Mouse (Mus musculus) forebrain, embryonic 12.5 days (tissue): ENCODE results near the gene Wwc1. TPM values are rescaled to one million over a fixed set of nuclear protein-coding genes. Genes with fewer than 3 reads are reported as not detected.

Experiments
- ATAC-seq: fragments of 200-750 bp; cut with Nextera tagmentation; 2 replicates; pipeline ENCODE4 v1.8.0; 2017; ENCODE audit warnings: moderate TSS enrichment; ENCODE audit not compliant: low FRiP score
- H3K27ac ChIP-seq: fragments of 300-500 bp; sonication (generic); 2 replicates; pipeline ENCODE4 v1.5.1; 2016; ENCODE audit warnings: mild to moderate bottlenecking
- H3K27me3 ChIP-seq: fragments of 300-500 bp; sonication (generic); 2 replicates; pipeline ENCODE4 v1.6.1; 2016; ENCODE audit warnings: mild to moderate bottlenecking
- H3K36me3 ChIP-seq: fragments of 300-500 bp; sonication (generic); replicated peaks from 2 replicates; pipeline ENCODE4 v1.6.1; 2016; ENCODE audit warnings: mild to moderate bottlenecking
- H3K4me1 ChIP-seq: fragments of 300-500 bp; sonication (generic); 2 replicates; pipeline ENCODE4 v1.6.1; 2016
- H3K4me2 ChIP-seq: fragments of 300-500 bp; sonication (generic); 2 replicates; pipeline ENCODE4 v1.6.1; 2016; ENCODE audit warnings: mild to moderate bottlenecking, moderate library complexity
- H3K4me3 ChIP-seq: fragments of 300-500 bp; sonication (generic); replicated peaks from 2 replicates; pipeline ENCODE4 v1.5.1; 2016; ENCODE audit warnings: mild to moderate bottlenecking
- H3K9ac ChIP-seq: fragments of 300-500 bp; sonication (generic); 2 replicates; pipeline ENCODE4 v1.6.1; 2016; ENCODE audit warnings: mild to moderate bottlenecking
- H3K9me3 ChIP-seq: fragments of 300-500 bp; sonication (generic); 2 replicates; pipeline ENCODE4 v1.6.1; 2016
- WGBS: fragments of 180-500 bp; shearing (Covaris S2); methylation state at CpG from one replicate; pipeline ENCODE4 v1.1.7; 2016; 5-methylcytosine and 5-hydroxymethylcytosine counted together
- polyA plus RNA-seq: library from polyadenylated mRNA; unstranded; fragments of >200 nt; fragmentation: Nextera tagmentation; extraction: Ambion mirVana; gene quantifications from 2 replicates; pipeline ENCODE4 v1.2.1, GENCODE M21; 2016

Gene Wwc1
- polyA plus RNA-seq, 1 experiment from 2014 or later = 10.3 TPM

DNA sequence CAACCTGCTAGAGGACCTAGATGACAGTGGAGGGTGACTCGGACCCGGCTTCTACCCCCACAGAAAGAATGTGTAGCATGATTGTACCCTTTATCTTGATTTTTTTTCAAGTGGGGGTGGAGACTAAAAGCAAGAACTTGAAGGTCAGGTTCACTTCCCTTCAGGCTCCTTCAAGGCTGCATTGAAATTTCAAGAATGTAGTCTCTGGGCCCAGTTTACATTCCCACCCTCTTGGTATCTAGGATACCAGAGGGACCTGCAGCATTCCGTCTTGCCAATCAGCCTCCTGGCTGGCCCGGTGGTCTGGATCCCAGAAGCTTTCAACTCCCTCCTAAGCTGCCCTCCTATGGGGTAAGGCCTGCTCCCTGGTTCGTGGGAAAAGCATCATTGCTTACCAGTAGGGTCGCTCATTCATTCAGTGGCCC lies 31.9 kb downstream of the Wwc1 start:
- 16% methylated on average over 6 of the region's 6 CpGs for WGBS
- Histone ChIP-seq H3K9me3 (no peaks in the 10 kb centered on the region), H3K27me3 (no peaks in the 10 kb centered on the region), H3K9ac (no peak overlapping the region), H3K36me3 (no peaks in the 10 kb centered on the region), H3K4me2 (no peak overlapping the region), H3K27ac (peak overlapping the region; percentile 9; the same call in 1 of the 2 replicates), H3K4me3 (no peak overlapping the region), H3K4me1 (peaks cover 20% of the 10 kb centered on the region)
- ATAC-seq = peak; percentile 67; the same call in 1 of the 2 replicates

GRCm38 (mm10) chr11:35947944-35948343 lies 32.4 kb downstream of the Wwc1 start:
- Histone ChIP-seq H3K4me1 (peaks cover 20% of the 10 kb centered on the region), H3K4me2 (no peak overlapping the region), H3K27ac (peak overlapping the region; percentile 9; the same call in 1 of the 2 replicates), H3K4me3 (no peak overlapping the region), H3K9me3 (no peaks in the 10 kb centered on the region), H3K36me3 (no peaks in the 10 kb centered on the region), H3K9ac (no peak overlapping the region), H3K27me3 (no peaks in the 10 kb centered on the region)
- ATAC-seq = no peak
- WGBS = 84% methylated on average over 9 of the region's 9 CpGs

GRCm38 (mm10) chr11:35945187-35945586 lies 35.1 kb downstream of the Wwc1 start:
- no peaks in the 10 kb centered on the region for H3K27me3 ChIP-seq
- ATAC-seq = no peak
- no peak overlapping the region for H3K4me3 ChIP-seq
- H3K9me3 ChIP-seq = no peaks in the 10 kb centered on the region
- WGBS = 72% methylated on average over 6 of the region's 6 CpGs
- peaks cover 32% of the 10 kb centered on the region for H3K4me1 ChIP-seq
- H3K4me2 ChIP-seq = no peak overlapping the region
- no peaks in the 10 kb centered on the region for H3K36me3 ChIP-seq
- H3K27ac ChIP-seq = no peak overlapping the region
- H3K9ac ChIP-seq = no peak overlapping the region

GRCm38 (mm10) chr11:35941641-35942040 lies 38.7 kb downstream of the Wwc1 start:
- H3K9ac ChIP-seq = no peak overlapping the region
- H3K27me3 ChIP-seq = no peaks in the 10 kb centered on the region
- no peak overlapping the region for H3K4me2 ChIP-seq
- H3K4me1 ChIP-seq = peaks cover 23% of the 10 kb centered on the region
- 90% methylated on average over 3 of the region's 3 CpGs for WGBS
- no peak overlapping the region for H3K27ac ChIP-seq
- no peaks in the 10 kb centered on the region for H3K36me3 ChIP-seq
- peak; percentile 44; the same call in 1 of the 2 replicates for ATAC-seq
- H3K9me3 ChIP-seq = no peaks in the 10 kb centered on the region
- no peak overlapping the region for H3K4me3 ChIP-seq

- Histone ChIP-seq H3K9me3 (no peaks in the 10 kb centered on the region), H3K27ac (peak overlapping the region; percentile 19; the same call in 1 of the 2 replicates), H3K4me3 (no peak overlapping the region), H3K27me3 (no peaks in the 10 kb centered on the region), H3K4me2 (no peak overlapping the region), H3K9ac (no peak overlapping the region), H3K4me1 (peaks cover 24% of the 10 kb centered on the region), H3K36me3 (no peaks in the 10 kb centered on the region)
- 46% methylated on average over 5 of the region's 5 CpGs for WGBS
- no peak for ATAC-seq
Observed at GRCm38 (mm10) chr11:35941064-35941463, 39.3 kb downstream of the Wwc1 start.

GRCm38 (mm10) chr11:35938790-35939385 lies 41.4 kb downstream of the Wwc1 start:
- H3K27ac ChIP-seq = no peak overlapping the region
- peaks cover 35% of the 10 kb centered on the region for H3K4me1 ChIP-seq
- H3K9me3 ChIP-seq = no peaks in the 10 kb centered on the region
- no peaks in the 10 kb centered on the region for H3K36me3 ChIP-seq
- no peaks in the 10 kb centered on the region for H3K27me3 ChIP-seq
- H3K9ac ChIP-seq = no peak overlapping the region
- WGBS = 48% methylated on average over 6 of the region's 6 CpGs
- ATAC-seq = no peak
- no peak overlapping the region for H3K4me3 ChIP-seq
- H3K4me2 ChIP-seq = no peak overlapping the region

GRCm38 (mm10) chr11:35935645-35936044 lies 44.7 kb downstream of the Wwc1 start:
- WGBS = 40% methylated on average over 3 of the region's 3 CpGs

DNA sequence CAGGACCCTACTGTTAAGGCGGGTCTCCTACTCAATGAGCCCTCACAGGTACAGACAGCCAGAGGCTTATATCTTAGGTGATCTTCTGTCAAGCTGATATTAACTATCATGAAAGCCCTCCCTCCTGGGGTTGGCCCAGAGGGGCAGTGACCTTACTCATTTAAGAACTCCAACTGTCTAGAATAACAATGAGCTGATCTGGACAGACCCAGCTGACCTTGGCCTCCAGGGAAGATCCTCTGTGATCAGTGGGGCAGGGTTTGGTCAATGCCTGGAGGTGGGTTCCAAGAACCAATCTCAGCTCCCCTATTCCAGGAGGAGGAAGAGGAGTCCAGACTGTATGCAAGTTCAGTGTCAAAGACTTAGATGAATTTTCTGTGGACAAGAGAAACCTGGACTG lies 45.2 kb downstream of the Wwc1 start:
- Histone ChIP-seq H3K9me3 (no peaks in the 10 kb centered on the region), H3K27ac (no peak overlapping the region), H3K9ac (no peak overlapping the region), H3K4me1 (peaks cover 43% of the 10 kb centered on the region), H3K36me3 (no peaks in the 10 kb centered on the region), H3K4me2 (no peak overlapping the region), H3K27me3 (no peaks in the 10 kb centered on the region), H3K4me3 (no peak overlapping the region)
- WGBS = 94% methylated on average over 1 of the region's 1 CpGs
- no peak for ATAC-seq

More at GRCm38 (mm10) chr11:35935645-35936044, 44.7 kb downstream of the Wwc1 start:
- Histone ChIP-seq H3K9me3 (no peaks in the 10 kb centered on the region), H3K27ac (no peak overlapping the region), H3K36me3 (no peaks in the 10 kb centered on the region), H3K4me2 (no peak overlapping the region), H3K4me3 (no peak overlapping the region), H3K9ac (no peak overlapping the region), H3K4me1 (peaks cover 48% of the 10 kb centered on the region), H3K27me3 (no peaks in the 10 kb centered on the region)
- no peak for ATAC-seq

GRCm38 (mm10) chr11:35933402-35934085 lies 46.8 kb downstream of the Wwc1 start:
- Histone ChIP-seq H3K4me2 (peak overlapping the region; percentile 30), H3K9me3 (no peaks in the 10 kb centered on the region), H3K4me3 (no peak overlapping the region), H3K27ac (peak overlapping the region; percentile 61; the same call in 1 of the 2 replicates), H3K27me3 (no peaks in the 10 kb centered on the region), H3K9ac (no peak overlapping the region), H3K36me3 (no peaks in the 10 kb centered on the region), H3K4me1 (peaks cover 32% of the 10 kb centered on the region)
- peak; percentile 67; the same call in 1 of the 2 replicates for ATAC-seq
- WGBS = 4% methylated on average over 14 of the region's 14 CpGs

DNA sequence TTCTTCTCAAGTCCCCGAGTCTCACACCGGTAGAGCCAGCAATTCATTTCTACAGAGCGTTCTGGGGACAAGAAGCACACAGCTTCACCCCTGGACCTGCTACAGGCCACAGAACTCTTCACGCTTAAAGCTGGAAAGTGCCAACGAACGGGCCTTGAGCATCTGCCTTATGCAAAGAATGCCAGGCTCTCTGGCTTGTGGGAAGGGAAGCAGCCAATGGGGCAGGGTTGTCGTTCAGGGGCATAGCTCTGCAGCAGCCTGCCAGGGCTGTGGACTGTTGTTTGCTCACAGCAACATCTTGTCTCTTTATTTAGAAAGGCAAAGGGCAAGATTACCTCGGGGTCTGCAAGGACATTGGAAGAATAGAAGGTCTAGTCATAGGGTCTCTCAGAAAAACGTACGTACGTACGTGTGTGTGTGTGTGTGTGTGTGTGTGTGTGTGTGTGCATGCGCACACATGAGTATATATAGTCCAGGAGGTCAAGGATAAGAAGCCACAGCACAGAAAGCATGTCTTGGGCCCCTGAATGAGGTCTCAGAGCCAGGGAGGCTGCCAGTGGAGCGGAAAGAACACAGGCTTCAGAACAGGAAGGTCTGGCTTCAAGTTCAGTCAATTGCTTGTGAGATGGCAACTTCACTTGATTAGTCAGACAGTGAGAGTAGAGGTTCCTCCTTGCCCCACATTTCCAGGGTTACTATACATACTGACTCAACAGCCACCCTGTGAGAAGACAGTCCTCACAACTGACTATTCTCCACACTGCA lies 48.0 kb downstream of the Wwc1 start:
- H3K4me1 ChIP-seq = peaks cover 37% of the 10 kb centered on the region
- H3K9ac ChIP-seq = no peak overlapping the region
- H3K36me3 ChIP-seq = no peaks in the 10 kb centered on the region
- H3K4me2 ChIP-seq = no peak overlapping the region
- H3K4me3 ChIP-seq = no peak overlapping the region
- H3K9me3 ChIP-seq = no peaks in the 10 kb centered on the region
- no peak for ATAC-seq
- WGBS = 87% methylated on average over 14 of the region's 14 CpGs
- H3K27ac ChIP-seq = no peak overlapping the region
- no peaks in the 10 kb centered on the region for H3K27me3 ChIP-seq

DNA sequence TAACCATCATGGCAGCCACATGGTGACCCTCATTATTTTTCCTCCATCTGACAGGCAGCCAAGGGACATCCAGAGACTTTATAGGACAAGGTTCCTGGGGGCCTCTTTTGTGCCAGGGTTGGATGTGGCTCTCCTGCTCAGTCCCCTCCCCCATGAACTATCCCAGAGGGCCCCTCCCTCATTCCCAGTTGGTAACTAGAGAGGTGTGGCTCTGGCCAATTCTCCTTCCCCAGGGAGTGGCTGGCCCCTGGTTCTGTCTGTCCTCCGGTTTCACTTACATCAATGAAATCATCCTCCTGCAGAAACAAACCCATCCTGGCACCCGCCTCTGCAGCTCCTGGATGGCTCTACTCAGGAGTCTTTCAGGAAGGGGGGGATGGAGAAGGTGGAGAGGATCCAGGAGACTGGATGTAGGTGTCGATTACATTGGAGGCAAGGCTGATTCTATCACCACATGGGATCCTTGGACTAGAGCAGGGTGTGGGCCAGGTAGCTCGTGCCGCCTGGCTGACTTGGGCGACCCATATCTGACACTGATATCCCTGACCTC lies 49.7 kb downstream of the Wwc1 start:
- no peak for ATAC-seq
- no peak overlapping the region for H3K27ac ChIP-seq
- H3K4me1 ChIP-seq = peaks cover 35% of the 10 kb centered on the region

GRCm38 (mm10) chr11:35928453-35928852 lies 51.9 kb downstream of the Wwc1 start:
- H3K27ac ChIP-seq = no peak overlapping the region
- no peak overlapping the region for H3K4me2 ChIP-seq
- 94% methylated on average over 12 of the region's 12 CpGs for WGBS
- no peak for ATAC-seq
- H3K4me3 ChIP-seq = no peak overlapping the region
- H3K36me3 ChIP-seq = no peaks in the 10 kb centered on the region
- H3K4me1 ChIP-seq = peaks cover 24% of the 10 kb centered on the region
- no peak overlapping the region for H3K9ac ChIP-seq
- no peaks in the 10 kb centered on the region for H3K9me3 ChIP-seq
- no peaks in the 10 kb centered on the region for H3K27me3 ChIP-seq

More for the DNA sequence above, 49.7 kb downstream of the Wwc1 start:
- Histone ChIP-seq H3K9ac (no peak overlapping the region), H3K9me3 (no peaks in the 10 kb centered on the region), H3K4me2 (no peak overlapping the region), H3K27me3 (no peaks in the 10 kb centered on the region), H3K4me3 (no peak overlapping the region), H3K36me3 (no peaks in the 10 kb centered on the region)
- 92% methylated on average over 6 of the region's 6 CpGs for WGBS
